Mouse (Mus musculus) bone marrow, adult 2 months (tissue): ENCODE data around the gene Flcn. TPM values are rescaled to one million over a fixed set of nuclear protein-coding genes. Genes with fewer than 3 reads are reported as not detected.

Experiments
- H3K27ac ChIP-seq: fragments of 200-500 bp; 2 replicates; pipeline ENCODE4 v1.5.1; 2012; ENCODE audit warnings: low read depth, mild to moderate bottlenecking, control low read depth, inconsistent platforms, low read length; ENCODE audit not compliant: control insufficient read depth, poor library complexity, insufficient read depth
- H3K4me1 ChIP-seq: fragments of 200-500 bp; 2 replicates; pipeline ENCODE4 v1.6.1; 2011; ENCODE audit warnings: low read length; ENCODE audit not compliant: control insufficient read depth, insufficient read depth
- H3K4me3 ChIP-seq: fragments of 200-500 bp; replicated peaks from 2 replicates; pipeline ENCODE3; 2011; ENCODE audit warnings: mild to moderate bottlenecking, low read depth, low read length, control low read depth; ENCODE audit not compliant: control insufficient read depth
- CTCF ChIP-seq: fragments of 200-500 bp; IDR thresholded peaks from 2 replicates; pipeline ENCODE4 v1.5.1; 2011; ENCODE audit warnings: low read length, control low read depth; ENCODE audit not compliant: control insufficient read depth, insufficient read depth
- POLR2A ChIP-seq: fragments of 200-500 bp; IDR thresholded peaks from 2 replicates; pipeline ENCODE4 v1.6.1; 2011; ENCODE audit warnings: low read depth, mild to moderate bottlenecking, control low read depth, low read length, borderline replicate concordance; ENCODE audit not compliant: control insufficient read depth
- WGBS: fragments of 180-500 bp; shearing (Covaris S2); methylation state at CpG from one replicate; pipeline ENCODE4 v1.1.7; 2018; 5-methylcytosine and 5-hydroxymethylcytosine counted together
- polyA plus RNA-seq: library from polyadenylated mRNA; stranded (reverse); fragments of >200 nt; gene quantifications from 2 replicates; pipeline ENCODE4 v1.2.4, GENCODE M21; 2011; ENCODE audit warnings: low replicate concordance; ENCODE audit not compliant: missing spikeins, insufficient read depth, insufficient read length

Gene Flcn
- polyA plus RNA-seq, 1 experiment, result 20.5 TPM

DNA sequence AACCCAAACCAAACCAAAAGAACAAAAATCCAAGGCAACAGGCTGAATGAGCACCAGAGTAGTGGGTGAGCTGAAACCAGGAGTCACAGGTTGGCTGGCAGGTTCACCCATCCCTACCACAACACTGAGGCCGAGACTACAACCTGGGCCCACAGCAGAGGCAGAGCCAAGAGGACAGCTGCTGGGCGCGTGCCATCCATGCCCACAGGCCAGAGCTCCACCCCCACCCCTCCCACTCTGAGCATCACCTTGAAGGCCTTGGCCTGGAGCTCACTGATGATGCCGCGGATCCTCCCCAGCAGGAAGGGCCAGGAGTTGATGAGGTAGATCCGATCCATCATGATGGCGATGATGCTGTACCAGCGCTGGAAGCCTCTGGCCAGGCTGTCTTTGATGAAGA, 7.9 kb downstream of the Flcn start:
- Histone ChIP-seq H3K27ac (no peak overlapping the region), H3K4me3 (no peak overlapping the region), H3K4me1 (no peaks in the 10 kb centered on the region)
- 90% methylated on average over 8 of the region's 8 CpGs for WGBS
- TF ChIP-seq CTCF (no peak), POLR2A (no peak)

- H3K27ac ChIP-seq, result no peak overlapping the region
- TF ChIP-seq POLR2A (no peak), CTCF (no peak)
- WGBS, result 90% methylated on average over 10 of the region's 10 CpGs
- H3K4me3 ChIP-seq, result no peak overlapping the region
- H3K4me1 ChIP-seq, result no peaks in the 10 kb centered on the region
Measured at GRCm38 (mm10) chr11:59800412-59800811, 9.4 kb downstream of the Flcn start.

DNA sequence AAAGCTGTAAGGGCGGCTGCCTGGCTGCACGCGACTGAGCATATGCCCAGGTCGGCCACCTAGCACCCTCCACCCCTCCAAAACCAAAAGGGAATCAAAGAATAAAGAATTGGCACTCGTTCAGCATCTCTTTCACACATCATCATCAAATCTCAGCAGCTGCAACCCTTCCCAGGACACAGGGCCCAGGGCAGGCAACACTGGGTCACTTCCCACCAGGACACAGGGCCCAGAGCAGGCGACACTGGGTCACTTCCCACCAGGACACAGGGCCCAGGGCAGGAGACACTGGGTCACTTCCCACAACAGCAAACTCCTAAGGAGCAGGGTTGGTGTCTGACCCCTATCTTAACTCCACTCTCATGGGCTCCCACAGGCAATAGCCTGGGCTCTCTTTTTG, 16.4 kb downstream of the Flcn start:
- 92% methylated on average over 6 of the region's 6 CpGs for WGBS

DNA sequence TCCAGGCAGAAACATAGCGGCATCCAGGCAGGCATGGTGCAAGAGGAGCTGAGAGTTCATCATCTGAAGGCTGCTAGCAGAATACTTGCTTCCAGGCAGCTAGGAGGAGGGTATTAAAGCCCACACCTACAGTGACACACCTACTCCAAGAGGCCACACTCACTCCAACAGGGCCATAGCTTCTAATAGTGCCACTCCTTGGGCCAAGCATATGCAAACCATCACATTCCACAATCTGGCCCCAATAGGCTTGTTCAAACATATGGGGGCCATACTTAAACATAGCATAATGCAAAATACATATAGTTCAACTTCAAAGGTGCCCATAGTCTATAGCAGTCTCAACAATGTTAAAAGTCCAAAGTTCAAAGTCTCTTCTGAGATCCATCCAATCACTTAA, 20.5 kb downstream of the Flcn start:
- no peak for TF ChIP-seq CTCF
- no peak for TF ChIP-seq POLR2A
- H3K4me1 ChIP-seq, result no peaks in the 10 kb centered on the region
- no peak overlapping the region for H3K4me3 ChIP-seq
- H3K27ac ChIP-seq, result no peak overlapping the region
- 91% methylated on average over 1 of the region's 1 CpGs for WGBS

More for the DNA sequence above, 16.4 kb downstream of the Flcn start:
- Histone ChIP-seq H3K27ac (no peak overlapping the region), H3K4me1 (no peaks in the 10 kb centered on the region), H3K4me3 (no peak overlapping the region)
- TF ChIP-seq CTCF (no peak), POLR2A (no peak)

GRCm38 (mm10) chr11:59787199-59787781, 22.5 kb downstream of the Flcn start, which contains the start of gene Pld6:
TSS of gene Pld6 (minus strand) at chr11:59787645.
- Histone ChIP-seq H3K27ac (no peak within 1 kb of the TSS), H3K4me3 (peak within 1 kb of the TSS; percentile 29), H3K4me1 (no peaks in the 10 kb centered on the region)
- WGBS, result 1% methylated on average over 51 of the region's 51 CpGs
- no peak for TF ChIP-seq CTCF
- no peak for TF ChIP-seq POLR2A

GRCm38 (mm10) chr11:59786444-59787198, 23.2 kb downstream of the Flcn start:
- WGBS, result 44% methylated on average over 15 of the region's 15 CpGs
- no peak for TF ChIP-seq CTCF
- no peak for TF ChIP-seq POLR2A
- H3K4me1 ChIP-seq, result no peaks in the 10 kb centered on the region
- H3K27ac ChIP-seq, result no peak overlapping the region
- H3K4me3 ChIP-seq, result no peak overlapping the region

DNA sequence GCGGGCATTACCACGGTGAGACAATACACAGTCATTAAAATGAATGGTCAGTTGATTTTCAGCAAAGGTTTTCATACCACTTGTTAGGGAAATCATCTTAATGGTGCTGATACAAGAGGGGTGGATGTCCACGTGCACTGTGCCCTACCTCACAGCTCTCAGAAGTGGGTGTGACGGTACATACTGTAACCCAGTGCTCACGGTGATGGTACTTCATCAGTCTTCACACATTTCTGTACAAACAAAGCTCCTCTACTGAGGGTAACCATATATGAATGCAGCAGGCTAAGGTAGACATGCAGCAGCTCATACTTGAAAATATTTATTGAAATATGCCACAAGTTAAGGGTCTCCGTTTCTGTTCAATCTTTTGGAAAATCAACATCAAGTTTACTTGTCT, 26.2 kb downstream of the Flcn start:
- no peaks in the 10 kb centered on the region for H3K4me1 ChIP-seq
- TF ChIP-seq POLR2A, result no peak
- TF ChIP-seq CTCF, result no peak
- 87% methylated on average over 6 of the region's 6 CpGs for WGBS

GRCm38 (mm10) chr11:59782091-59782590, 27.7 kb downstream of the Flcn start:
- no peaks in the 10 kb centered on the region for H3K4me1 ChIP-seq
- H3K4me3 ChIP-seq, result no peak overlapping the region
- H3K27ac ChIP-seq, result no peak overlapping the region
- TF ChIP-seq POLR2A (no peak), CTCF (no peak)
- WGBS, result 74% methylated on average over 7 of the region's 7 CpGs

More for the DNA sequence above, 26.2 kb downstream of the Flcn start:
- no peak overlapping the region for H3K27ac ChIP-seq
- H3K4me3 ChIP-seq, result no peak overlapping the region

DNA sequence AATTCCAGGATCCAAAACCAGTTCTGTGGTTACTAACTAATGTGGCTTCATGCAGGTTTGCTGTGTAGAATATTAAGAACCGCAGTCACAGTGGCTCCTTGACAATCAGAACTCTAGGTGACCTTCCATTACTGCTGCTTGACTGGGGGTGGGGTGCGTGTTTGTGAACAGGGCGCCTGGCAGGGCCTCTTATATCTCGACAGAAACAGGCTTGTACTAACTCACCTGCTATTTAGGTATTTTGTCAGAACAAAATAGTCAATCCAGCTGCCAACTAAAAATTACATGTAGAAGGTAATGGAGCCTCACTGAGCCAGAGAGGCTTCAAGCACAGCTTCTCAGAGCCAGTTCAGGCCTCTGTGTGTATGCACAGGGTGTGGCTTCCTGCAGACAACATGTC, 29.6 kb downstream of the Flcn start:
- Histone ChIP-seq H3K4me1 (no peaks in the 10 kb centered on the region), H3K4me3 (no peak overlapping the region), H3K27ac (no peak overlapping the region)
- no peak for TF ChIP-seq POLR2A
- TF ChIP-seq CTCF, result no peak
- WGBS, result 80% methylated on average over 4 of the region's 4 CpGs

- TF ChIP-seq CTCF (no peak), POLR2A (no peak)
- Histone ChIP-seq H3K4me1 (no peaks in the 10 kb centered on the region), H3K4me3 (no peak overlapping the region), H3K27ac (no peak overlapping the region)
- 75% methylated on average over 4 of the region's 4 CpGs for WGBS
Measured at GRCm38 (mm10) chr11:59779406-59779805, 30.4 kb downstream of the Flcn start.
